Mouse (Mus musculus): ENCODE results near the gene Rnf145.

DNA sequence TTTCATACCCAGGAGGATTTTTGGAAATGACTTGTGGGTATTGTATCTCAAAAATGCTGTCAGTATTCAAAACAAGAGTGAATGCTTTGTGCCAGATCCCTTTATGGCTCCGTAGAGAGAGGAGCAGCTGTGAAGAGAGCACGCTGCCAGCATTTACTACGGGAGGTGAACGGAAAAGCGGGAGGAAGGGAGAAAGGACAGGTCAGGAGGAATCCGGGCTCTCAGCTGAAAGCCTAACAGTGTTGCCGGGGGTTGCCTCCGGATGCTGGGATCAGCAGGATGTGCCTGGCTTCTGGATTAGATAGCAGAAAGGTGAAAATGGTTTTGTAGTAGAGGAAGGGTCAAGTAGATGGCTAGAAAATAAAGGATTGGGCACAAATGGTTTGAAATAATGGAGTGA is 11.6 kb downstream of the Rnf145 start:
- no peak for TF ChIP-seq CTCF (IDR thresholded peaks at IDR 0.05; ENCODE audit: borderline replicate concordance, control insufficient read depth, extremely low read depth, insufficient read depth, low read length, poor library complexity)
- no peak for TF ChIP-seq POLR2A (IDR thresholded peaks at IDR 0.05; ENCODE audit: control insufficient read depth, extremely low read depth, insufficient read depth, low read length, poor library complexity)

Data from thymus, adult 2 months (tissue).